Mouse (Mus musculus) embryo, embryonic 10.5 days (tissue): Measurements from ENCODE around the gene Kif19a.

Experiments
- DNase-seq: peaks from one replicate; pipeline ENCODE4 v3.0.0-alpha.2; 2015; ENCODE audit warnings: low spot score

Gene Kif19a

GRCm38 (mm10) chr11:114807686-114808427 lies 42.7 kb downstream of the Kif19a start:
- DNase-seq: peak; percentile 62

- DNase-seq: peak; percentile 48
Measured at GRCm38 (mm10) chr11:114809371-114809770, 44.2 kb downstream of the Kif19a start.

- peak; percentile 63 for DNase-seq
Measured at GRCm38 (mm10) chr11:114810344-114810743, 45.2 kb downstream of the Kif19a start.

GRCm38 (mm10) chr11:114812731-114813240 lies 47.6 kb downstream of the Kif19a start:
- peak; percentile 93 for DNase-seq

- no peak for DNase-seq
Measured at GRCm38 (mm10) chr11:114814873-114815592, 49.8 kb downstream of the Kif19a start.

GRCm38 (mm10) chr11:114816934-114817333 lies 51.7 kb downstream of the Kif19a start:
- no peak for DNase-seq

- DNase-seq: no peak
Measured at GRCm38 (mm10) chr11:114818185-114818584, 53.0 kb downstream of the Kif19a start.

- peak; percentile 59 for DNase-seq
Measured at GRCm38 (mm10) chr11:114819110-114819509, 53.9 kb downstream of the Kif19a start.

- peak; percentile 23 for DNase-seq
Measured at GRCm38 (mm10) chr11:114820444-114820843, 55.3 kb downstream of the Kif19a start.

GRCm38 (mm10) chr11:114821325-114821724 lies 56.1 kb downstream of the Kif19a start:
- DNase-seq: no peak

GRCm38 (mm10) chr11:114822727-114823126 lies 57.5 kb downstream of the Kif19a start:
- no peak for DNase-seq

GRCm38 (mm10) chr11:114823199-114823725 lies 58.1 kb downstream of the Kif19a start:
- DNase-seq: peak; percentile 79

GRCm38 (mm10) chr11:114826686-114827085 lies 61.5 kb downstream of the Kif19a start:
- peak; percentile 24 for DNase-seq

GRCm38 (mm10) chr11:114829499-114830432 lies 64.6 kb downstream of the Kif19a start:
- peak; percentile 92 for DNase-seq

- DNase-seq: no peak
Measured at GRCm38 (mm10) chr11:114830433-114830773, 65.2 kb downstream of the Kif19a start.

- DNase-seq: peak; percentile 35
Measured at GRCm38 (mm10) chr11:114833166-114833565, 68.0 kb downstream of the Kif19a start.
